Mouse (Mus musculus) E14TG2a.4 (cell line): ENCODE data around the gene Galnt17.

Experiments
- CTCF ChIP-seq: conservative IDR thresholded peaks from 2 replicates; pipeline ENCODE4 v1.5.1; 2014; ENCODE audit warnings: low read length
- NANOG ChIP-seq: IDR thresholded peaks from 2 replicates; pipeline ENCODE4 v1.6.1; 2014; ENCODE audit warnings: borderline replicate concordance, low read length, mixed read lengths

DNA sequence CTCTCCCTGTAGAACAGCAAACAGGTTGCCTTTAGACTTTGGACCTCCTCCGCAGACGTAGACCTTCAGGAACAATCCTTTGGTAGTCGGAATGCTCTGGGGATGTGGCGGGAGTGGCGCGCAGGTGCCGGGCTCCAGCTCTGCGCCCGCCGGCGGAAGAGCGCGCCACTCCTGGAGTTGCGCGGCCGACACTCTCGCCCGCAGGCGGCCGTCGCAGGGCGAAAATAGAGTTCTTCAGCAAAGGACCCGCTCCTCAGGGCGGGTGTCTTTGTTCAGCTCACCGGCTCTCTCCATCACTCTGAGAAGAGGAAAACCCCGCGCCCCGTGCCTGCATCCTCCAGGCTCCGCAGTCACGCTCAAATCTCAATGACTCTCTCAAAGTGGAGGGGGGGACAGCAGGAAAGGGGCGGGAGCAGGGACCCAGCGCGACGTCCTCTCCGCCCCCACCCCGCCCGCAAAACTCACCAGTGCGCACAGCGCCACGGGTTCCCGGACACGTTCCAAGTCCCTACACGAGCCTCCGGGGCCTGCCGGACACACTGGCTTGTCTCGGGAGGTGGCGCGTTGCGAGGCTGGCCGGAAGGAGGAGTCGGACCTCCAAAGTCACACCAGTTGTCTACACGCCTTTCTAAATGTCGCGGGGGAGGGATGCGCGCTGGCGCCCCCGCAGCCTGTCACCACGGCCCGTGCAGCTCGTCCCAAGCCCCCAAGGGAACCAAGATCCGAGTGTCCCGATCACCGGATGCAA, 1.2 kb downstream of the Galnt17 start:
- TF ChIP-seq CTCF (no peak), NANOG (no peak)
